Mouse (Mus musculus): ENCODE results near the gene Irs3. TPM values are rescaled to one million over a fixed set of nuclear protein-coding genes. Genes with fewer than 3 reads are reported as not detected.
"Not testable (repeated sequence)": the region's sequence is repeated elsewhere in the genome, so short reads cannot be mapped to it uniquely, and the experiment has no call there.

Irs3 gene
- polyA plus RNA-seq, 1 experiment from 2014 or later = 0.14 TPM

GRCm38 (mm10) chr5:137631591-137631990, 13.9 kb downstream of the Irs3 start:
- H3K4me2 ChIP-seq (replicated peaks) = peak overlapping the region; percentile 90
- no peaks in the 10 kb centered on the region for H3K27me3 ChIP-seq
- no peak for ATAC-seq (ENCODE audit: low FRiP score, low read depth)
- no peak overlapping the region for H3K9ac ChIP-seq (replicated peaks)
- peaks cover 34% of the 10 kb centered on the region for H3K36me3 ChIP-seq
- 79% methylated on average over 4 of the region's 4 CpGs for WGBS
- peaks cover 38% of the 10 kb centered on the region for H3K4me1 ChIP-seq
- no peak overlapping the region for H3K4me3 ChIP-seq
- peak overlapping the region; percentile 39; the same call in 1 of the 2 replicates for H3K27ac ChIP-seq (replicated peaks)
- H3K9me3 ChIP-seq = no peaks in the 10 kb centered on the region

DNA sequence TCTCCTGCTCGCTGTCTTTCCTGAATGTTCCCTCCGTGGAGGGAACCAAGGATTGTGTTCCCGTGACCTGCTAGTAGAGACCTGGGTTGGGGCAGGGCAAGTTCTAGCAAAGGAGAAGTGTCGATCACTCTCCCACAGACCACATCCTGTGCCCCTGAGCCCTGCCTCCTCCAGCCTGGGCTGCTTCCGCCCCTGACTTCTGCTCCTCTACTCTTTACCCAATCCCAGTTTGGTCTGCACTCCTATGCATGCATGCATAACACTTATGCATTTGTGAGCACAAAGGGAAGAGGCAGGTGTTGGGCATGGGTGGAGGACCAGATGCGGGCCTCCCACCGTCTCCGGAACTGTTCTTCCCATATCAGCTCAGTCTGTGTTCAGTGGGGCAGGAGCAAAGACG, 14.3 kb downstream of the Irs3 start:
- Histone ChIP-seq H3K9me3 (no peaks in the 10 kb centered on the region), H3K9ac (replicated peaks) (peak overlapping the region; percentile 77; the same call in 1 of the 2 replicates), H3K36me3 (peaks cover 30% of the 10 kb centered on the region), H3K4me2 (replicated peaks) (peak overlapping the region; percentile 90), H3K4me3 (no peak overlapping the region), H3K4me1 (peaks cover 38% of the 10 kb centered on the region), H3K27ac (replicated peaks) (peak overlapping the region; percentile 39), H3K27me3 (no peaks in the 10 kb centered on the region)
- no peak for ATAC-seq (ENCODE audit: low FRiP score, low read depth)
- WGBS = 73% methylated on average over 9 of the region's 9 CpGs

DNA sequence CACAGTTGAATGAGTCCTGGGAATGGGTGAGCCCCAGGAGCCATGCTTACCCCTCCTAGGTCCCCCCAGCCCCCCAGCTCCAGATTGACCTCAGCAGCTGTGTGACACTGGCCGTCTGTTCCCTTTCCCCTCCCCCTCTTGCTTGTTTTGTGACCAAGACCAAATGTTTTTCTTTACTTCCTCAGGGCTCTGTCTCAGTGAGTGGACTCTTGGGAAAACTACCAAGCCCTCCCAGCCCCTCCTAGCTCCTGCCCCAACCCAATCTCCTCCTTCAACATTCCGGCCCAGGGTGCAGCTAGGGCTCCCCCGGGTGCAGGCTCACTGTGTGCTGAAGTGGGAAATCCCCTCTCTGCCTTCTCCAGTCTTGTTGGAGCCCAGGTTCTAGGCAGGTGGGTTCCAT, 14.9 kb downstream of the Irs3 start:
- peaks cover 24% of the 10 kb centered on the region for H3K36me3 ChIP-seq
- WGBS = 54% methylated on average over 3 of the region's 3 CpGs
- H3K27me3 ChIP-seq = no peaks in the 10 kb centered on the region
- H3K4me3 ChIP-seq = peak overlapping the region; percentile 71
- H3K27ac ChIP-seq (replicated peaks) = peak overlapping the region; percentile 39; the same call in 1 of the 2 replicates
- no peak for ATAC-seq (ENCODE audit: low FRiP score, low read depth)
- H3K9ac ChIP-seq (replicated peaks) = peak overlapping the region; percentile 77
- H3K4me1 ChIP-seq = peaks cover 40% of the 10 kb centered on the region
- H3K9me3 ChIP-seq = no peaks in the 10 kb centered on the region
- H3K4me2 ChIP-seq (replicated peaks) = peak overlapping the region; percentile 90

DNA sequence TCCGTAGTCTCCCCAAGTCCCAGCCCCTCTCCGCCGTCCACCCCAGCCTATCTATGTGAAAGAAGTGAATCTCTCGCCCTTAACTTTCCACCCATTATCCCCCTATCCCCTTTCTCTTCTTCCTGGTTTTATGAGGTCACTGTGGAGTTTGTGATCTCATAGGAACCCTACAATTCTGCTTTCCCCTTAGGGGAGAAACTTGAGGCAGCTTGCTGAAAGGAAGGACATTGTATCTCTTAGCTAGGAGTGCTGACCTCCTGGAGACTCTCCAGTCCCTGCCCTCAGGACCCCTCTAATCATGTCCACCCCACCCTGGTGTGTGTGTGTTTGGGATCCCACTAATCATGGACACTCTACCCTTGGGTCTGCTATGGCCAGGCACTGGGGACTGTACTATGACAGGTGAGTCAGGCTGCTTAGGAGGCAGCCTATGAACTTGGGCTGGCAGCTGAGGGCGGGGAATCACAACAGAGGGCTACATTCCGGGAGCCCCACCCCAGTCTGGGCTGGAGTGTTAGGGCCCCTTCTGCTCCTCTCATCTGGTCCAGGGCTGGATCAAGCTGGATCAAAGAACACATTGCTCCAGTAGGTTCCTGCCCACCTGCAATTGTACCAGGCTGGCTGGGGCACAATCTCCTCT, 15.5 kb downstream of the Irs3 start:
- Histone ChIP-seq H3K9ac (replicated peaks) (peak overlapping the region; percentile 77), H3K27ac (replicated peaks) (peak overlapping the region; percentile 42; the same call in 1 of the 2 replicates), H3K4me3 (peak overlapping the region; percentile 71), H3K27me3 (no peaks in the 10 kb centered on the region), H3K4me1 (peaks cover 41% of the 10 kb centered on the region), H3K4me2 (replicated peaks) (peak overlapping the region; percentile 90), H3K36me3 (peaks cover 18% of the 10 kb centered on the region), H3K9me3 (no peaks in the 10 kb centered on the region)
- WGBS = 30% methylated on average over 6 of the region's 6 CpGs
- no peak for ATAC-seq (ENCODE audit: low FRiP score, low read depth)

DNA sequence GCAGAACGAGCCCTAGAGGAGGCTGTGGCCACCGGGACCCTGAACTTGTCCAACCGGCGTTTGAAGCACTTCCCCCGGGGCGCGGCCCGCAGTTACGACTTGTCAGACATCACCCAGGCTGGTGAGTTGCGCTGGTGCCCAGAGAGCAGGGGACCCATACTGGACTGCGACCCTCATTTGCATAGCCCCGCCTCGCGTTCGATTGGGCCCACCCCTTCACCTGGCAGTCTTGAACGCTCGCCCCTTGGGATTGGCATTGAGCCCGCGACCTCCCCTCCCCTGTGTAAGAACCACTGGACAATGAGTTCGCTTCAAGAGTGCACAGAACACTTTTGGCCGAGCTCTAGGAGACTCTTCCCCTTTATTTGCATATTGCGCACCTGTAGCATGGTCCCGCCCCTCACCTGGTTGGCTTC, 16.2 kb downstream of the Irs3 start:
- peak overlapping the region; percentile 77 for H3K9ac ChIP-seq (replicated peaks)
- peaks cover 46% of the 10 kb centered on the region for H3K4me1 ChIP-seq
- peaks cover 17% of the 10 kb centered on the region for H3K36me3 ChIP-seq
- peak overlapping the region; percentile 90 for H3K4me2 ChIP-seq (replicated peaks)
- peak overlapping the region; percentile 71 for H3K4me3 ChIP-seq
- WGBS = 1% methylated on average over 23 of the region's 23 CpGs
- H3K27ac ChIP-seq (replicated peaks) = peak overlapping the region; percentile 91
- no peaks in the 10 kb centered on the region for H3K9me3 ChIP-seq
- ATAC-seq (ENCODE audit: low FRiP score, low read depth) = peak; percentile 45
- no peaks in the 10 kb centered on the region for H3K27me3 ChIP-seq

DNA sequence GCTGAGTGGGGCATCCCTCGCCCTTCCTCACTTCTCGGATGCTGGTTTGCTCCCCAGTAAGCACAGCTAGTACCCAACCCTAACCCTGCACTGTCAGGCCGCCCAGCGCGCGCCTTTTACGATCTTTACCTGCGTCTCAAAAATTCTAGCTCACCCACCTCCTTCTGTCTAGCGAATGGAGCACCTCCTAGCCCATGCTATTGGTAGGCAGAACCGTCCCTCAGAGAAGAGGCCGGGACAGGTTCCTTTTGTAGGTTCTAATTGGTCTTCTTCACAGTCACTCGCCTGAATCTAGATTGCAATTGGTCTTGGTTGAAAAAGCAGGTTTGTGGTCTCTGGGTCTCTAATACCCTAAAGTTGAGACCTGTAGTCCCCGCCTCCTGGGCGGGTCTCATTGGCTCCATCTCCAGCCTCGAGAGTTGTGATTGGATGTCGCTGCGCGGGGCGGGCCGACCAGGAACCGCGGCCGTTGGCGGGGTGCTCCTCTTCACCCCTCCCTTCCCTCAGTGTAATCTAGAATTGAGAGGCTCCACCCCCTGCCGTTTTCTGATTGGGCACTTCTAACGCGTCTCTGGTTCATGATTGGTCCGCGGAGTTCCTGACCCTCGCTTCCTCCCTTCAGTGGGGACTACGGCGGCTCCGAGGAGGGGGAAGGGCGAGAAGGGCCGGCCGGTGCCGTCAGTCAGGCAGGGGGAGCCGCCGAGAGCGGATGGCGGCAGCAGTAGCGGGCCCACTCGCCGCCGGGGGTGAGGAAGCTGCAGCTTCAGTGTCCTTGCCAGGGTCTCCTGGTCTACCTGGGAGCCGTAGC, 16.8 kb downstream of the Irs3 start, which contains the start of the genes Fbxo24, Lrch4 and Gm20605:
Fbxo24 (minus strand) TSS at position 505 of the 808 bp plus-strand sequence.
Lrch4 (plus strand) TSS at position 624 of the 808 bp plus-strand sequence.
Gm20605 (plus strand) TSS at position 678 of the 808 bp plus-strand sequence.
- peak; percentile 99 for ATAC-seq (ENCODE audit: low FRiP score, low read depth)
- peak within 1 kb of the TSS; percentile 90 for H3K4me2 ChIP-seq (replicated peaks)
- peaks cover 11% of the 10 kb centered on the region for H3K36me3 ChIP-seq
- peak within 1 kb of the TSS; percentile 71 for H3K4me3 ChIP-seq
- no peaks in the 10 kb centered on the region for H3K27me3 ChIP-seq
- peaks cover 46% of the 10 kb centered on the region for H3K4me1 ChIP-seq
- peak within 1 kb of the TSS; percentile 91 for H3K27ac ChIP-seq (replicated peaks)
- no peaks in the 10 kb centered on the region for H3K9me3 ChIP-seq
- under 1% methylated on average over 45 of the region's 46 CpGs for WGBS
- H3K9ac ChIP-seq (replicated peaks) = peak within 1 kb of the TSS; percentile 77

- Histone ChIP-seq H3K9ac (replicated peaks) (peak overlapping the region; percentile 59), H3K4me3 (peak overlapping the region; percentile 71), H3K9me3 (no peaks in the 10 kb centered on the region), H3K27ac (replicated peaks) (peak overlapping the region; percentile 85), H3K27me3 (peaks cover under 1% of the 10 kb centered on the region; the same call in 1 of the 2 replicates), H3K4me2 (replicated peaks) (peak overlapping the region; percentile 66), H3K36me3 (0 out of 2 replicates have a peak, but pooled peaks cover 4% of the 10 kb centered on the region), H3K4me1 (peaks cover 46% of the 10 kb centered on the region)
- ATAC-seq (ENCODE audit: low FRiP score, low read depth) = no peak
- 4% methylated on average over 9 of the region's 9 CpGs for WGBS
Observed at GRCm38 (mm10) chr5:137627991-137628390, 17.5 kb downstream of the Irs3 start.

DNA sequence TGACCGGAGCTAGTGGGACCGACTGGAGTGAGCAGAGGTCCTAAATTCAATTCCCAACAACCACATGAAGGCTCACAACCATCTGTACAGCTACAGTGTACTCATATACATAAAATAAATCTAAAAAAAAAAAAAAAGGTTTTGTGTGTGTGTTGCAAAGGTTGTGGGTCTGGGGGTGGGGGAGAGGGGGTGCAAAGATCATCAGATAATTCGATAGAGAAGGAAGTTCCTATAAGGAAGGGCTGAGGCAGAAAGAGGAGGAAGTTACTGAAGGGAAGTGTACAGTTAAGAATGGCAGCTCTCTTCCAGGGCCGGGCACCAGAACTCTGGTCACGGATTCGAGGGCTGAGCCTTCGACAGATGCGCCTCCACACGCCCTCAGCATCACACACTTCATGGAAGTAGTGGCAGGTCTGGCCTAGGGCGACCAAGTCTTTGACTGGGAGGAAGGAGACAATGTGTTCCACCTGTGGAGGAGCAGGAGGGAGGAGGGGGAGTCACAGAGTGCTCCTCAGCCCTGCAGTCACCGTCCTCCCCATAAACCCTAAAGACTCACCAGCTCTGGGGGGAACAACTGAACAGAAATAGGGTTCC, 21.5 kb downstream of the Irs3 start:
- no peaks in the 10 kb centered on the region for H3K36me3 ChIP-seq
- no peaks in the 10 kb centered on the region for H3K9me3 ChIP-seq
- no peak for ATAC-seq (ENCODE audit: low FRiP score, low read depth)
- H3K27me3 ChIP-seq = peaks cover 4% of the 10 kb centered on the region; the same call in 1 of the 2 replicates
- no peak overlapping the region for H3K27ac ChIP-seq (replicated peaks)
- H3K4me2 ChIP-seq (replicated peaks) = no peak overlapping the region
- no peak overlapping the region for H3K4me3 ChIP-seq
- no peak overlapping the region for H3K9ac ChIP-seq (replicated peaks)
- WGBS = 83% methylated on average over 11 of the region's 11 CpGs
- peaks cover 12% of the 10 kb centered on the region for H3K4me1 ChIP-seq

GRCm38 (mm10) chr5:137615347-137615746, 30.2 kb downstream of the Irs3 start:
- Histone ChIP-seq H3K27ac (replicated peaks) (no peak overlapping the region), H3K9ac (replicated peaks) (no peak overlapping the region), H3K4me3 (no peak overlapping the region), H3K27me3 (0 out of 2 replicates have a peak, but pooled peaks cover 7% of the 10 kb centered on the region), H3K36me3 (no peaks in the 10 kb centered on the region), H3K4me1 (peaks cover 25% of the 10 kb centered on the region), H3K4me2 (replicated peaks) (no peak overlapping the region), H3K9me3 (no peaks in the 10 kb centered on the region)
- 85% methylated on average over 7 of the region's 7 CpGs for WGBS
- no peak for ATAC-seq (ENCODE audit: low FRiP score, low read depth)

- not testable (repeated sequence) for H3K36me3 ChIP-seq; H3K9ac ChIP-seq (replicated peaks); H3K4me3 ChIP-seq; H3K4me2 ChIP-seq (replicated peaks); H3K27me3 ChIP-seq; H3K27ac ChIP-seq (replicated peaks); H3K9me3 ChIP-seq; ATAC-seq (ENCODE audit: low FRiP score, low read depth)
- peaks cover 28% of the 10 kb centered on the region for H3K4me1 ChIP-seq
- WGBS = 92% methylated on average over 2 of the region's 2 CpGs
Observed at GRCm38 (mm10) chr5:137614921-137615320, 30.6 kb downstream of the Irs3 start.

DNA sequence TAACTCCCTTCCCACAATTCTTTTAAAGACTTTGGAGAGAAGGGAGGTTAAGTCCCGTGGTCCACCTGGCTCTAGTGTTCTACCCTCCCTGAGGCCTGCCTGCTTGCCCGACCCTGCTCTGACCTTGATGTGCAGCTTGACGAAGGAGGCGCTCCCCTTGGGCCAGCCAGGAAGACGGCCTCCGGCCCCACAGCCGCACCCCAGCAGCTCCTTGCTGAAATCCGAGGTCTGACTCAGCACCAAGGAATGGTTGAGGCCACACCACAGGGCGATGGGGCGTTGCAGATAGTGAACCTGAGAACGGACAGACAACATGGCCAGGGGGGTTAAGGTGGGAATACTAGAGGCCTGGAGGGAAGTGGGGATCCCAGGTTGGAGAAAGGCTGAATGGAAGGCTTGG, 32.0 kb downstream of the Irs3 start, which contains the start of gene Pcolce:
Pcolce (minus strand) TSS at position 235 of the 400 bp plus-strand sequence.
- Histone ChIP-seq H3K9me3 (no peaks in the 10 kb centered on the region), H3K4me2 (replicated peaks) (0 out of 2 replicates have a peak within 1 kb of the TSS, but pooled peaks have one; percentile 5), H3K27ac (replicated peaks) (peak within 1 kb of the TSS; percentile 42; the same call in 1 of the 2 replicates), H3K4me1 (peaks cover 29% of the 10 kb centered on the region), H3K4me3 (no peak within 1 kb of the TSS), H3K27me3 (peaks cover 16% of the 10 kb centered on the region), H3K9ac (replicated peaks) (peak within 1 kb of the TSS; percentile 32; the same call in 1 of the 2 replicates), H3K36me3 (no peaks in the 10 kb centered on the region)
- ATAC-seq (ENCODE audit: low FRiP score, low read depth) = no peak
- WGBS = 65% methylated on average over 11 of the region's 11 CpGs

Measured in midbrain, embryonic 12.5 days (tissue).